Mouse (Mus musculus) forebrain, embryonic 16.5 days (tissue): Measurements from ENCODE around the gene Slc17a8. TPM values are rescaled to one million over a fixed set of nuclear protein-coding genes. Genes with fewer than 3 reads are reported as not detected.

Source experiments
- ATAC-seq: fragments of 200-750 bp; cut with Nextera tagmentation; 2 replicates; pipeline ENCODE4 v1.8.0; 2017; ENCODE audit warnings: mild to moderate bottlenecking, moderate library complexity
- H3K27ac ChIP-seq: fragments of 300-500 bp; sonication (generic); 2 replicates; pipeline ENCODE4 v1.5.1; 2014; ENCODE audit warnings: low read length, control low read depth
- H3K27me3 ChIP-seq: fragments of 300-500 bp; sonication (generic); replicated peaks from 2 replicates; pipeline ENCODE4 v1.6.1; 2014; ENCODE audit warnings: low read length; ENCODE audit not compliant: control insufficient read depth, insufficient read depth
- H3K36me3 ChIP-seq: fragments of 300-500 bp; sonication (generic); 2 replicates; pipeline ENCODE4 v1.6.1; 2014; ENCODE audit not compliant: control insufficient read depth, insufficient read depth
- H3K4me1 ChIP-seq: fragments of 300-500 bp; sonication (generic); replicated peaks from 2 replicates; pipeline ENCODE4 v1.6.1; 2014; ENCODE audit warnings: low read length; ENCODE audit not compliant: control insufficient read depth, insufficient read depth
- H3K4me2 ChIP-seq: fragments of 300-500 bp; sonication (generic); 2 replicates; pipeline ENCODE4 v1.6.1; 2014; ENCODE audit warnings: mild to moderate bottlenecking, low read length, control low read depth
- H3K4me3 ChIP-seq: fragments of 300-500 bp; sonication (generic); replicated peaks from 2 replicates; pipeline ENCODE4 v1.5.1; 2014; ENCODE audit warnings: mild to moderate bottlenecking, low read length, control low read depth
- H3K9ac ChIP-seq: fragments of 300-500 bp; sonication (generic); replicated peaks from 2 replicates; pipeline ENCODE4 v1.6.1; 2014; ENCODE audit warnings: low read depth, low read length, control low read depth
- H3K9me3 ChIP-seq: fragments of 300-500 bp; sonication (generic); 2 replicates; pipeline ENCODE4 v1.6.1; 2016; ENCODE audit warnings: low read length; ENCODE audit not compliant: control insufficient read depth
- WGBS: fragments of 180-500 bp; shearing (Covaris S2); extraction: QIAGEN DNeasy Blood & Tissue Kit; methylation state at CpG from one replicate; pipeline ENCODE4 v1.1.7; 2014; 5-methylcytosine and 5-hydroxymethylcytosine counted together
- polyA plus RNA-seq: library from polyadenylated mRNA; unstranded; fragments of >200 nt; fragmentation: Nextera tagmentation; extraction: Ambion mirVana; gene quantifications from 2 replicates; pipeline ENCODE4 v1.2.1, GENCODE M21; 2015

Slc17a8 gene
- polyA plus RNA-seq, 1 experiment from 2014 or later = 0.53 TPM

DNA sequence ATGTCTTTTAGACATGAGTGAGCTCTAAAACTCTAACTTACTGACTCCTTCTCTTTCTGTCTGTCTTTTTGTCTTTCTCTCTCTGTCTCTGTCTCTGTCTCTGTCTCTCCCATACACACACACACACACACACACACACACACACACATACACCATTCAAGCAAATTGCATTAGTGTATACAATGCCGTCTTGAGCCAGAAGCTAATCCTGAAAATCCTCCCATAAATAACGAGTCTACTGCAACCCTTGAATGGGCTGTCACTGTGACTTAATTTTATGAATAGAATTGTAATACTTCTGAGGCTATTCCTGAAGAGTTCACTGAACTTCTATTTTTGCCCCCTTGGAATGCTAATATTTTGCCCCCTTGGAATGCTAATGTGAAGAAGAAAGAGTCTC lies 95.2 kb downstream of the Slc17a8 start:
- Histone ChIP-seq H3K4me3 (no peak overlapping the region), H3K4me1 (no peaks in the 10 kb centered on the region), H3K9me3 (no peaks in the 10 kb centered on the region), H3K36me3 (no peaks in the 10 kb centered on the region), H3K27me3 (no peaks in the 10 kb centered on the region), H3K4me2 (no peak overlapping the region), H3K9ac (no peak overlapping the region), H3K27ac (no peak overlapping the region)
- 16% methylated on average over 2 of the region's 2 CpGs for WGBS
- ATAC-seq = no peak

Other genes starting within 250 kb of the Slc17a8 start
- gene Gas2l3, start 177.3 kb downstream of the Slc17a8 start, polyA plus RNA-seq = 10.2 and 12.0 TPM in 2 replicates
- 0.12 and 0.27 TPM in 2 replicates for gene Nr1h4, start 87.7 kb downstream of the Slc17a8 start, polyA plus RNA-seq
- gene Scyl2, start 65.0 kb upstream of the Slc17a8 start, polyA plus RNA-seq = 9.5 and 9.8 TPM in 2 replicates
- 59.5 and 65.5 TPM in 2 replicates for gene Actr6, start 111.0 kb upstream of the Slc17a8 start, polyA plus RNA-seq
- 28.8 and 31.2 TPM in 2 replicates for gene Uhrf1bp1l, start 123.7 kb upstream of the Slc17a8 start, polyA plus RNA-seq